Comparison of ENCODE assay signal across 8 mouse cellular contexts in the genomic region with DNA sequence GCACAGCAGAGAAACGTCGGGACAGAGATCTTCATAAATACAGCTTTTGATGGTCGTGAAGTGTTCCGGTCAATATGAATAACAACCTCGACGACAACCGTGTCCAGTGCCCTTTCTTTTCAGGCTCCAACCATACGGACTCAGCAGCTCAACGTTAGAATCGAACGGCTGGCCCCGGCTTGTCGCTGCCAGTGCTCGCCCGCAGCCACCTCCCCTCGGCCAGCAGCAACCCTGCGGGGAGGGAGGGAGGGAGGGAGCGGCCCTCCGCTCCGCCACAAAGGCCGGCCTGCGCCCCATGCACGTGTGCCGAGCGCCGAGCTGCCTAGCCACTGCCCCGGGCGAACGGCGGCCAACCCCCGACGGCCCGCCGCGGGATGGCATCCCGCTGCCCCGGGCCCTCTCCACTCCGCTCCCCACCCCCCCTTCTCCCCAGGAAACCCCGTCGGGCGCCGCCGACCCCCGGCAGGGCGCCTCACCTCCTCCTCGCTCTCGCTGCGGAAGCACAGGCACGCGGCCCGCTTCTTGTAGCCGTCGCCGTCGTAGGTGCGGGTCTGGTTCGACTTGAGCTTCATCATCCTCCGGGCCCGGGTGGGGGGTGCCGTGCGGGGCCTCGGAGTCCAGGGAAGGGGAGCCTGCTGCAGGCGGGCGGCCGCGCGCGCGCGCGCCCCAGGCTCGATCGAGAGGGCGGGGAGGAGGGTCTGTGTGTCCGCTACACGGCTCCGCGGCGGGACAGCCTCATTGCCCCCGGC. TPM values are rescaled to one million over a fixed set of nuclear protein-coding genes. Genes with fewer than 3 reads are reported as not detected.
DNase-seq lines count a peak whose midpoint lies in the region; ATAC-seq and TF ChIP-seq lines count a peak whose summit lies in the region.

No protein-coding gene starts in this region.

- TF ChIP-seq EP300 in lung, postnatal 0 days (IDR thresholded peaks at IDR 0.05): no peak

- WGBS in forebrain, embryonic 16.5 days: under 1% methylated on average over 74 of the region's 80 CpGs
- under 1% methylated on average over 76 of the region's 80 CpGs for WGBS in intestine, embryonic 15.5 days
- 1% methylated on average over 65 of the region's 80 CpGs for WGBS in lung, postnatal 0 days

- peaks cover under 1% of the 10 kb centered on the region; the same call in 1 of the 2 replicates for H3K36me3 ChIP-seq in forebrain, embryonic 16.5 days (ENCODE audit: control insufficient read depth, insufficient read depth)
- H3K36me3 ChIP-seq in intestine, embryonic 15.5 days: no peaks in the 10 kb centered on the region
- no peaks in the 10 kb centered on the region for H3K36me3 ChIP-seq in lung, postnatal 0 days (ENCODE audit: insufficient read depth, low read length)

- peaks cover 39% of the 10 kb centered on the region for H3K4me1 ChIP-seq in forebrain, embryonic 16.5 days (replicated peaks; ENCODE audit: control insufficient read depth, insufficient read depth, low read length)
- peaks cover 16% of the 10 kb centered on the region for H3K4me1 ChIP-seq in intestine, embryonic 15.5 days (replicated peaks)
- H3K4me1 ChIP-seq in lung, postnatal 0 days (ENCODE audit: insufficient read depth, low read depth, low read length): peaks cover 5% of the 10 kb centered on the region; the same call in 1 of the 2 replicates

- H3K4me2 ChIP-seq in forebrain, embryonic 16.5 days (ENCODE audit: low read length): peak overlapping the region; percentile 64
- peak overlapping the region; percentile 74 for H3K4me2 ChIP-seq in intestine, embryonic 15.5 days (replicated peaks)
- H3K4me2 ChIP-seq in lung, postnatal 0 days (replicated peaks; ENCODE audit: low read depth, low read length): peak overlapping the region; percentile 62

- TF ChIP-seq CTCF in lung, postnatal 0 days (IDR thresholded peaks at IDR 0.05): no peak

- peak overlapping the region; percentile 98 for H3K27ac ChIP-seq in forebrain, embryonic 16.5 days (ENCODE audit: low read length)
- H3K27ac ChIP-seq in intestine, embryonic 15.5 days: peak overlapping the region; percentile 93
- peak overlapping the region; percentile 84 for H3K27ac ChIP-seq in lung, postnatal 0 days (ENCODE audit: low read length)

- peak overlapping the region; percentile 92 for H3K4me3 ChIP-seq in forebrain, embryonic 16.5 days (replicated peaks; ENCODE audit: low read length)
- H3K4me3 ChIP-seq in intestine, embryonic 15.5 days (replicated peaks): peak overlapping the region; percentile 90
- peak overlapping the region; percentile 76 for H3K4me3 ChIP-seq in lung, postnatal 0 days (ENCODE audit: low read depth, low read length)

- no peaks in the 10 kb centered on the region for H3K27me3 ChIP-seq in forebrain, embryonic 16.5 days (replicated peaks; ENCODE audit: control insufficient read depth, insufficient read depth, low read length)
- H3K27me3 ChIP-seq in intestine, embryonic 15.5 days (replicated peaks): no peaks in the 10 kb centered on the region
- H3K27me3 ChIP-seq in lung, postnatal 0 days (replicated peaks; ENCODE audit: insufficient read depth, low read length): no peaks in the 10 kb centered on the region

- intact Hi-C loops in left cerebral cortex, postnatal 4 days (cut with DNase I): loop anchor here (5.0 kb wide), 1 partner anchor 55 kb away; a partner anchor contains a TSS
- intact Hi-C loops in left cerebral cortex, postnatal 25 days (cut with DNase I): loop anchor here (1.0 kb wide), 1 partner anchor 57 kb away; a partner anchor contains a TSS

- peak; percentile 78 for DNase-seq in left cerebral cortex, postnatal 4 days
- DNase-seq in left cerebral cortex, postnatal 25 days (ENCODE audit: low spot score in 2 of 2): no peak
- peak; percentile 51 for DNase-seq in c-Kit-negative CD71-positive TER-119-positive erythroid progenitor cells, embryonic 14.5 days (ENCODE audit: low read depth, low spot score)
- peak; percentile 68 for DNase-seq in lung, postnatal 0 days (ENCODE audit: low spot score)
- DNase-seq in ovary, postnatal 14 days (ENCODE audit: low spot score): peak; percentile 20
- DNase-seq in yolk sac, embryonic 10.5 days (ENCODE audit: low spot score): peak; percentile 69

- ATAC-seq in forebrain, embryonic 16.5 days: peak; percentile 49
- ATAC-seq in intestine, embryonic 15.5 days: peak; percentile 67
- ATAC-seq in lung, postnatal 0 days: peak; percentile 67

- H3K9me3 ChIP-seq in forebrain, embryonic 16.5 days (ENCODE audit: control insufficient read depth, low read length): no peaks in the 10 kb centered on the region; the same call in 1 of the 2 replicates
- no peaks in the 10 kb centered on the region for H3K9me3 ChIP-seq in intestine, embryonic 15.5 days
- no peaks in the 10 kb centered on the region for H3K9me3 ChIP-seq in lung, postnatal 0 days (ENCODE audit: low read length)

- peak overlapping the region; percentile 99 for H3K9ac ChIP-seq in forebrain, embryonic 16.5 days (replicated peaks; ENCODE audit: low read depth, low read length)
- H3K9ac ChIP-seq in intestine, embryonic 15.5 days: peak overlapping the region; percentile 99
- peak overlapping the region; percentile 75 for H3K9ac ChIP-seq in lung, postnatal 0 days (replicated peaks; ENCODE audit: low read depth)

RNA-seq across cellular contexts. Expression of a gene that starts 0.5 kb away (rescaled TPM):
- total RNA-seq in left cerebral cortex, postnatal 4 days (2021): 100 to 1,000 TPM; 506 to 527 TPM
- 100 to 1,000 TPM; 573 to 611 TPM for total RNA-seq in left cerebral cortex, postnatal 25 days (2021)
- polyA plus RNA-seq in forebrain, embryonic 16.5 days (2015; fragmentation: Nextera tagmentation; extraction: Ambion mirVana): 272 and 293 TPM in 2 replicates
- polyA plus RNA-seq in intestine, embryonic 15.5 days (2015; fragmentation: Nextera tagmentation; extraction: Ambion mirVana): 71.2 and 71.7 TPM in 2 replicates
- polyA plus RNA-seq in lung, postnatal 0 days (2015; fragmentation: Nextera tagmentation; extraction: Ambion mirVana): 47.6 and 54.1 TPM in 2 replicates

RNA-seq across cellular contexts. Expression of a gene that starts 12.2 kb away (rescaled TPM):
- not detected for total RNA-seq in left cerebral cortex, postnatal 4 days (2021)
- total RNA-seq in left cerebral cortex, postnatal 25 days (2021): 1 to 10 TPM in 1 of 2 experiments, not detected in 1; 2.1 TPM
- not detected in 2 replicates for polyA plus RNA-seq in forebrain, embryonic 16.5 days (2015; fragmentation: Nextera tagmentation; extraction: Ambion mirVana)
- not detected in 2 replicates for polyA plus RNA-seq in intestine, embryonic 15.5 days (2015; fragmentation: Nextera tagmentation; extraction: Ambion mirVana)
- polyA plus RNA-seq in lung, postnatal 0 days (2015; fragmentation: Nextera tagmentation; extraction: Ambion mirVana): not detected in 2 replicates

RNA-seq across cellular contexts. Expression of a gene that starts 13.7 kb away (rescaled TPM):
- 100 to 1,000 TPM; 695 to 751 TPM for total RNA-seq in left cerebral cortex, postnatal 4 days (2021)
- 100 to 1,000 TPM; 430 to 432 TPM for total RNA-seq in left cerebral cortex, postnatal 25 days (2021)
- 467 and 512 TPM in 2 replicates for polyA plus RNA-seq in forebrain, embryonic 16.5 days (2015; fragmentation: Nextera tagmentation; extraction: Ambion mirVana)
- 973 and 1,022 TPM in 2 replicates for polyA plus RNA-seq in intestine, embryonic 15.5 days (2015; fragmentation: Nextera tagmentation; extraction: Ambion mirVana)
- polyA plus RNA-seq in lung, postnatal 0 days (2015; fragmentation: Nextera tagmentation; extraction: Ambion mirVana): 627 and 659 TPM in 2 replicates

RNA-seq across cellular contexts. Expression of a gene that starts 32.5 kb away (rescaled TPM):
- 10 to 100 TPM; 66.7 to 77.1 TPM for total RNA-seq in left cerebral cortex, postnatal 4 days (2021)
- total RNA-seq in left cerebral cortex, postnatal 25 days (2021): 100 to 1,000 TPM; 428 to 433 TPM
- polyA plus RNA-seq in forebrain, embryonic 16.5 days (2015; fragmentation: Nextera tagmentation; extraction: Ambion mirVana): 32.9 and 44.2 TPM in 2 replicates
- 2.6 and 2.7 TPM in 2 replicates for polyA plus RNA-seq in intestine, embryonic 15.5 days (2015; fragmentation: Nextera tagmentation; extraction: Ambion mirVana)
- 0.45 and 0.70 TPM in 2 replicates for polyA plus RNA-seq in lung, postnatal 0 days (2015; fragmentation: Nextera tagmentation; extraction: Ambion mirVana)

RNA-seq across cellular contexts. Expression of a gene that starts 57.2 kb away (rescaled TPM):
- total RNA-seq in left cerebral cortex, postnatal 4 days (2021): 10 to 100 TPM; 61.2 to 61.6 TPM
- total RNA-seq in left cerebral cortex, postnatal 25 days (2021): 10 to 100 TPM; 92.9 to 97.4 TPM
- polyA plus RNA-seq in forebrain, embryonic 16.5 days (2015; fragmentation: Nextera tagmentation; extraction: Ambion mirVana): 31.9 and 49.8 TPM in 2 replicates
- polyA plus RNA-seq in intestine, embryonic 15.5 days (2015; fragmentation: Nextera tagmentation; extraction: Ambion mirVana): 29.7 and 38.2 TPM in 2 replicates
- 30.8 and 38.6 TPM in 2 replicates for polyA plus RNA-seq in lung, postnatal 0 days (2015; fragmentation: Nextera tagmentation; extraction: Ambion mirVana)

Comparison
In these comparisons a context has a peak if more than half of its experiments do, and no peak if none do; other contexts are left out.
1. DNase-seq: peak in left cerebral cortex, postnatal 4 days (single experiment), c-Kit-negative CD71-positive TER-119-positive erythroid progenitor cells, embryonic 14.5 days (single experiment), lung, postnatal 0 days (single experiment), ovary, postnatal 14 days (single experiment) and yolk sac, embryonic 10.5 days (single experiment); none in left cerebral cortex, postnatal 25 days (0 of 2).
2. Peak in every context shown above with its lines, with median percentiles within 50 percentile points of each other: ATAC-seq, H3K27ac ChIP-seq, H3K4me2 ChIP-seq, H3K4me3 ChIP-seq and H3K9ac ChIP-seq.